Mouse (Mus musculus): ENCODE measurements around the gene Gm10837.

- TF ChIP-seq POLR2A (IDR thresholded peaks at IDR 0.05; ENCODE audit: insufficient read depth, low read depth, low read length) (no peak), CTCF (IDR thresholded peaks at IDR 0.05; ENCODE audit: insufficient read depth, low read depth, low read length) (no peak)
These were observed 10.8 kb upstream of the Gm10837 start for GRCm38 (mm10) chr14:122479461-122480109.

All from olfactory bulb, adult 2 months (tissue).